Mouse (Mus musculus) heart, postnatal 36 days (tissue): ENCODE results near the gene Spp1. TPM values are rescaled to one million over a fixed set of nuclear protein-coding genes. Genes with fewer than 3 reads are reported as not detected.
"Not testable (repeated sequence)": the region's sequence is repeated elsewhere in the genome, so short reads cannot be mapped to it uniquely, and the experiment has no call there.

ENCODE experiments used
- DNase-seq, 2 experiments: peaks; one replicate each; pipeline ENCODE4 v3.0.0; 2021 to 2022
- intact Hi-C: fragments of 180-260 bp; cut with DNase I; formaldehyde crosslinking; loops from one replicate; pipeline ENCODE4 v1.15.1; 2025
- total RNA-seq, 2 experiments: library from RNA; stranded (reverse); gene quantifications; 2 replicates each; pipeline ENCODE4 v1.2.3; 2021

Spp1 gene
- total RNA-seq, 2 experiments from 2014 or later, result 0.19 to 0.56 TPM

DNA sequence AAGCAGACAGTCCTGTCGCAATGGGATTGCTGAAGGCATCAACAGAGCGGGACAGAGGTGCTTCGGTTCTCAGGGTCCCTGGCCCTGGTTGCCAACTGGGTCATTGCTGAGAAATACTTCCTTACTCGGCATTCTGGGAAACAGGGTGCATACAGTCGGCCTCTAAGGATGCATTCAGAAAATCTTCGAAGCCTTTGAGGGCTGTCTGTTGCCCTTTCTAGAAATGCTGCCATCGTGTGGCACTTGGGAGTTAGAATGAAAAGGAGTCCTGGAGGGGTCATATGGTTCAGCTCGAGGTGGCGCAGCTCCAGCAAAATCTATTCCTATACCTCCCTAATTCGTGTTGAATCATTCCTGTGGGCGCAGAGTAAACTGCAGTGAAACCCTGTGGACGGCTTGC, 2.0 kb upstream of the Spp1 start:
- intact Hi-C loops, result loop anchor here (5.0 kb wide), 2 partner anchors 91 to 216 kb away; no protein-coding TSS in a partner anchor
- peak in 1 of 2 experiments; percentile 2 for DNase-seq

DNA sequence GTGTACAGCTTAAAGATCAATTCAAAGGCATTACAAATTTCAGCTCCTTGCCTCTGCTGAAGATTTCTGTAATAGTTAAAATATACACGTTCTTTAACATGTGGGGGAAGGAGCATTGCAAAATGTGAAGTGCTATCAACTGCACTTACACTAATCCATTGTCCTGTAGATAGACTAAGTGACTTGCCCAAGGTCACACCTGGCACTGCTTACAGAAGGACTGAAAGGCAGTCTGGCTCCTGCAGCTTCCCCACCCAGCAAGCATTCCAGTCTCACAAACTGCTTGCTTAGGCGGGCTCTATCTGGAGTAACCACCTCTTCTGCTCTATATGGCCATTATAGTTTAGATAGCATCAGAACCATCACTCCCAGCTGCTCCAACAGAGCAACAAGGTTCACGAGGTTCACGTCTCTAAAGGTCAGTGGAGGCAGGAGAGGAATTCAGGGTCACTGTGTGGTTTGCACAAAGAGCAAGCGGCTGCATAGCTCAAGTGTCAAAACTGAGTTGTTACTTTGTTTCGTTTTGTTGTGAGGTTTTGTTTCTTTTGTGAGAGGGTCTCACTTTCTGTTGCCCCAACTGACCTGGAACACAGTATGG, 851 bp upstream of the Spp1 start:
- intact Hi-C loops, result loop anchor here (5.0 kb wide), 2 partner anchors 92 to 217 kb away; no protein-coding TSS in a partner anchor
- DNase-seq, result no peak

DNA sequence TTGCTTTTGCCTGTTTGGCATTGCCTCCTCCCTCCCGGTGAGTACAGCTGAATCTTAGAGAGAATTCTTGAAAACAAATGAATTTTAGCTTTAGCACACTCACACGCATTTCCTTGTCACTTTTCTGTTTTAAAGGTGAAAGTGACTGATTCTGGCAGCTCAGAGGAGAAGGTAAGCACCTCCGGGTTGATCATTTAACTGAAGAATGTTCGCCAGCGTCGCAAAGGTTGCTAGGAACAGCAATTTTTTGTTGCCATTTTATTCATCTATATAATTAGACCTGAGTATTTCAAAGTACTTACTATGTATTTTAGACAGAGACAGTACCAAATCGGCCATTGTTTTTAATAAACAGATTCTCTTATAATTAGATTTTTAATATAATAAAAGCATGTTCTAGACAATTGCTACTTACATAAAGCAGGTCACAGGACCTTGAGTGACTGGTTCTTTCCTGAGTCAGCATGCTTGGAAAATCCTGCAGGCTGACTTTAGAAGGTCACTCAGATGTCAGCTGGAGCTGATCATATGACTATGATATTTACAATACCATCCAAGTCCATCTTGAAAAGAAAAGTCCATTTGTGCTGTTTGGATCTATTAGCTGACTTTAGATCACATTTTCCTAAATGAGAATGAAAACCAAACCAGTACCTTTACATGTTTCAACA, 1.6 kb downstream of the Spp1 start:
- DNase-seq, result no peak
- intact Hi-C loops, result no loop called here

DNA sequence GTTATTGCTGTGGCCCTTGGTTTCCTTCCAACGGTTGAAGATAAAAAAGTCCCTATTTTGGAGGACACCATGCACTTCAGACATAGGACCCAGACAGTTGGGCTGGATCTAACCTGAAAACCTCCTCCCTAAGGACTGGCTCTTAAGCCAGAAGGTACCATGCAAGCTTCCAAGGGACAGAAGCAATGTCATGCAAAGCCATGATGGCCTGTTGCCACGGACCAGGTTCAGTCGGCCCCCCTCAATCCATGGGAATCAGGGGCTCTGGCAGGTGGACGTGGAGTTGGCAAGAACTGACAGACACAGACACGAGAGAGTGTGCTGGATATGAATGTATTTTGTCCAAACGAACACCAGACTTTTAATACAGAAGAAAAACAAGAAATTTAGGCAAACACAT, 7.5 kb downstream of the Spp1 start:
- DNase-seq, result no peak
- intact Hi-C loops, result loop anchor here (10.0 kb wide), 1 partner anchor 368 kb away; the partner anchor contains the start of gene Gm17660

DNA sequence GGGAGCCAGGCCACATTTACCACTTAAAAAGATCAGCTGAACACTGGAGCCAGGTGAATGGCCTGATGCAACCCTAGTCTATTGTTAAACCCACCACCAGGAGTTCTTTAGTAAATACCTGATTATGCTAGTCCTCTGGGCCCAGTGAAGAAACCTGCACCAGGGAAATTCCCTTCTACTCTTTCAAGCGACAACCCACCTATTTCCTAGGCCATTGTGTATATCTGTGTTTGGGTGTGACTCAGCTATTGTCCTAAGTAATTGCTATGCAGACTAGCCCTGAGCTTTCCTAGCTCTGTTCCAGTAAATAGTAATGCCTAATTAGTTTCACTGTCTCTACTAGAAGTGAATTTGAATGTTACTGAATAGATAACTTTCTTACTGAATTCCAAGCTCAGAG, 7.9 kb downstream of the Spp1 start:
- DNase-seq, result no peak
- intact Hi-C loops, result loop anchor here (10.0 kb wide), 1 partner anchor 368 kb away; the partner anchor contains the start of gene Gm17660

DNA sequence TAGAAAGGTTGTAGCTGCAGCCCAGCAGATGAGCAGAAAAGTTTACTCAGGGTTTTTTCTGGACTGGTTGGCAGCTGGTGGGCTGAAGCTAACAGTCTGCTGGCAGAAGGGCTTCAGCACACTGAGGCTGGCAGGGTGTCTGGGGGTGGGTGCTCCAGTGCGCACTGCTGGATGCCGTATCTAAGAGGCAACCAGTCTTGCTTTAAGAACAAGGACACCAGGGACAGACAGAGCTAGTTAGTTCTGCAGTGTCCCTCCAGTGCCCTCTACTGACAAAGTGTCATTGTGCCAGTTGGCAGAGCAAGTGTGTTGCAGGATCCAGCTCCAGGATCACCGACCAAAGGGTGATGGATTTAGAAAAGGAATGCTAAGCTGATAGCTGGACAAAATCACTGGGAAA, 11.2 kb downstream of the Spp1 start:
- peak; percentile 37 to 53 for DNase-seq
- intact Hi-C loops, result loop anchor here (1.0 to 10.0 kb wide), 3 partner anchors 101 to 371 kb away; partner anchors contain the start of gene Gm17660

DNA sequence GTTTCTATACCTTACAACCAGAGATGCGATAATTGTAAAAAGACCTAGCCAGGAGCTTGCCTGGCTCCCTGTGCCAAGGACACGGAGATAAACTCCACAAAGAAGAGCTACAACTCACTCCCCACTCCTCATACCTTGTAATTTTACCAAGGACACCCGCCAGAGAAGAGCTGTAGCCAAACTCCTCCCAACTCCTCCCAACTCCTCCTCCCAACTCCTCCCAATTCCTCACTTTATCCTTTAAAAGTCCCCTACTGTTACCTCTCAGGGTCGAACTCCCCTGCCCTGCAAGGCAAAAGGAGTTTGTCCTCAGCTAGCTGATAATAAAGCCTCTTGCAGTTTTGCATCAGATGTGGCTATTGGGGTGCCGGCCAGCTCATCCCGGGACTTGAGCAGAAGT, 13.4 kb downstream of the Spp1 start:
- intact Hi-C loops, result loop anchor here (5.0 to 10.0 kb wide), 2 partner anchors 231 to 374 kb away; partner anchors contain the start of gene Gm17660
- not testable (repeated sequence) for DNase-seq

DNA sequence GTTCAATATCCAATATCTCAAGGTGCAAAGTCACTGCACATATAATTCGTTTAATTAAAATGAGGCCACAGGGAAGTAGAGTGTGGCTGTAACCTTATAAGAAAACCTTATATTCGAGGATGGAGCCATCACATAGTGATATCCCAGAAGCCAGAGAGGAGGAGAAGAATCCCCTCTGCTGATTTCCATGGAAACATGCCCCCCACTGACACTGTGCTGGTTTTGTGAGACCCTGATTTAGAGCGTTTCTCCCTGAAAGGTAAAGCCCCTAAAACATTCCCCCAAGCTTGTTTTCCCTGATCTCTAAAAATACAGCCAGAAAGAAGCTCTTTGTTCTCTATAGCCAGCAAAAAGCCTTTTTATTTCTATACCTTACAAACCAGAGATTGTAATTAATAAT, 14.6 kb downstream of the Spp1 start:
- intact Hi-C loops, result loop anchor here (5.0 to 10.0 kb wide), 2 partner anchors 232 to 375 kb away; partner anchors contain the start of gene Gm17660
- no peak for DNase-seq

DNA sequence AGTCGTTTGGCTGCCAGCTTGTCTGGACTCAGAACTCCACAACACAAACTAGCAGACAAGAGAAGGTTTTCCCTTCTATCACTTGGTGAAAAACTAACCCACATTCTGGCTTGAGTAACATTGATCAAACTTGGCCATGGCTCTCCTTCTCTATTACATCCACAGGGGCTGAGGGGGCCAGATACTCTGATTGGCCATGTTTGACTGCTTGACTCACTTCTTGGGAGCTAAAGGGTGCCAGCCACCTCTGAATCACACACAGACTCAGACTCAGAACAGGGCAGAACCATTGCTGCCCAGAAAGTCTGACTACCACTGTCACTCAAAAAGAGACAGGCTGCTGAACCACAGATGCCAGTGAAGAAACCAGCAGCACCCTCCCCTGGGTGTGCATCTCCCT, 18.2 kb downstream of the Spp1 start:
- intact Hi-C loops, result no loop called here
- DNase-seq, result no peak

DNA sequence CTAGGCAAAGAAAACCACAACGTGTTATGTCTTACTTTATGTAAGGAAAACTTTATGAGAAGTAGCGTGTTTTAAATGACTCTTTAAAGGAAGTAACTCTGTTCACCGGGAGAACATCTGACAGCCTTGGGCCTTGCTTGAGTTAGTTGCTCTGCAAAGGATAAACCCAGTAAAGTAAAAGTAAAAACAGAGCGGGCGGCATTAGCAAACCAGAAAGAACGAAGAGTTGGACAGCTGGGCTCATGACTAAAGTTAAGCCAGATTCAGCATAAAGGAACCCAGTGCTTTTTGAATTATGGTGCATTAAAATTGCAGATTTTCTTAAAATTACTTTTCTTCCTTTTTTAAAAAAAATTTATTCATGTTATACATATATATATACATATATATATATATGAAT, 19.6 kb downstream of the Spp1 start:
- intact Hi-C loops, result no loop called here
- DNase-seq, result no peak

DNA sequence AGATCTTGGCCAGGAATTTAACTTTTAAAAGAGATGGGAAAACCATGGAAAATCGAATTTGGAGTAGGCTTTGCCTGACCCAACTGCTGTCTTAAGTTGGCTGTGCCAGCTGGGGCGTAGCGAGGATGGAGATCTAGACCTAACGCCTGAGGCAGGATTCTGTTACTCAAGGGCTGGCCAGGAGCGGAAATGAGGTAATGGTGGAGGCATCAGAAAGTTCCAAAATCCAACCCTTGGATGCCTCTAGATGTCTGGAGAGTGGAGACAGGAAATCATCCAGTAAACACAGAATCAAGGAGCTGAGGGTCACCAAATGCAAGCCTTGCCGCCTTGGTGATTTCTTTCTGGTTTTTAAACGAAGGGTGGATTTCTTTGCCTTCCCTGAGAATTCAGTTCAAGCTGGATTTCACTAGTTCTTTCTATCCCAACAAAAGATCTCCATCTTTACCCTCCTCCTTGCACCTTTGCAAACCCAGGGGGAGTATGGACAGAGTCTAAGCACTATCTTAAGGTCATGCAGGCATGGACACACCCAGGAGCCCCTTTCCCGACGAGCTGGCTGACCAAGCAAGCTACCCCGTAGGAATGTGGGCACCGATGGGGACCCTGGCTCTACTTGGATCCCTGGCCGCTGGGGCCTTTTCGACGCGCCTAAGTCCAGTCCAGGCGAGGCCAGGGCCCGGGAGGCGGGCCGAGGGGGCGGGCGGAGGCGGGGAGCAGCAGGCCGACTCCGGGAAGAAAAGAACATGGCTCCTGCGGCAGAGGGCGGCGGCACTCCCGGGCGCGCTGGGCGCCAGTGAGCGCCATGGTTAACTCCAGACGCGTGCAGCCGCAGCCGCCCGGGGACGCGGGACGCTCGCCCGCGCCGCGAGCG, 24.2 kb downstream of the Spp1 start, which contains the start of gene Pkd2:
Pkd2 (plus strand) TSS at position 619 of the 874 bp plus-strand sequence.
- intact Hi-C loops, result no loop called here
- peak; percentile 81 to 82 for DNase-seq

DNA sequence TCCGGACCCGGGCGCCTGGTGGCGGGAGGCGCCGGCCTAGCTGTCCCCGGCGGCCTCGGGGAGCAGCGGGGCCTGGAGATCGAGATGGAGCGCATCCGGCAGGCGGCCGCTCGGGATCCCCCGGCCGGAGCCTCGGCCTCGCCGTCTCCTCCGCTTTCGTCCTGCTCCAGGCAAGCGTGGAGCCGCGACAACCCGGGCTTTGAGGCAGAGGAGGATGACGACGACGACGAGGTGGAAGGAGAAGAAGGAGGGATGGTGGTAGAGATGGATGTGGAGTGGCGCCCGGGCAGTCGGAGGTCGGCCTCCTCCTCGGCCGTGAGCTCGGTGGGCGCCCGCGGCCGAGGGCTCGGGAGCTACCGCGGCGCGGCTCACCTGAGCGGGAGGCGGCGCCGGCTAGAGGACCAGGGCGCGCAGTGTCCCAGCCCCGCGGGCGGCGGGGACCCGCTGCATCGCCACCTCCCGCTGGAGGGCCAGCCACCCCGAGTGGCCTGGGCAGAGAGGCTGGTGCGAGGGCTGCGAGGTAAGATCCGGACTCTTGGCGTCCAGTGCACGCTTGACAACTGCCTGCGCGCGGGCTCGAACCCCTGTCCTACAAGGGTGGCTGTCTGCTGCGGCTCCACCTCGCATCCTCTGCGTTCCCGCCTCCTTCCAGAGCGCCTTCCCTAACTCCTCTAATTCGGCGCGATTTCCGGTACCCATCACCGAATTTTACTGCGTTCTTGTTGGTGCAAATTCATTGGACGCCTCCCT, 25.0 kb downstream of the Spp1 start:
- intact Hi-C loops, result no loop called here
- peak; percentile 64 to 65 for DNase-seq

DNA sequence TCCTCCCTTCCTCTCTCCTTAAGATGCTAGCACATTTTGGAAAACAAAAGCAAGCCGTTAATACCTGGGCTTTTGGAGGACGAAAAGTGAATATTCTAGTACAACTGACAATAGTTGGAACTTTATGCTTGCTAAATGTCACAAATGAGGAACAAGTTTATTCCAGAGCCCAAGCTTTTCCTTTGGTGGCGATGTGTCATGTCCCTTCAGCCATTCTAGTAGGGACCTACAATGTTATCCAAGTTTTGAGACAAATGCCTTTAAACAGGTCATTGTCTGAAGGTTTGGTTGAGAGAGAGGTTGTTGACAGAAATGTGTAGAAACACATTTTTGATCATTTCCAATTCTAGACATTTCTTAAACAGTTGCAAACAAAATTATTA, 25.5 kb downstream of the Spp1 start:
- intact Hi-C loops, result no loop called here
- peak in 1 of 2 experiments; percentile 26 for DNase-seq

DNA sequence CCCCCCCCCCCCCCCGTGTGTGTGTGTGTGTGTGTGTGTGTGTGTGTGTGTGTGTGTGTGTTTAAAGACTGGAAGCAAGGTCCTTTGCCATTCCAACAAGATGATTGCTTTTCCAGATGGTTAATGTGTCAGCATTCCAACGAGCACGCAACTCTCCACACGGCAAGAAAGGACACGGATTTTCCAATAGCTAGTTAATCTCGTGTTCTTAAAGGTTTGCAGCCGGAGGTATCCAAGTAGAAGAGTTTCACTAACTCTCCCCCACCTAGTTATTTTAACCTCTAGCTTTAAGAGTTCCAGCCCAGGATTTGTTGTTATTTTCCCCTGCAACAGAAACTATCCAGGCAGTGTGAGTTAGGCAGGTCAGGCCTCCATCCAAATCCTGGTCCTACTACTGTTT, 25.9 kb downstream of the Spp1 start:
- intact Hi-C loops, result no loop called here
- peak in 1 of 2 experiments; percentile 8 for DNase-seq

DNA sequence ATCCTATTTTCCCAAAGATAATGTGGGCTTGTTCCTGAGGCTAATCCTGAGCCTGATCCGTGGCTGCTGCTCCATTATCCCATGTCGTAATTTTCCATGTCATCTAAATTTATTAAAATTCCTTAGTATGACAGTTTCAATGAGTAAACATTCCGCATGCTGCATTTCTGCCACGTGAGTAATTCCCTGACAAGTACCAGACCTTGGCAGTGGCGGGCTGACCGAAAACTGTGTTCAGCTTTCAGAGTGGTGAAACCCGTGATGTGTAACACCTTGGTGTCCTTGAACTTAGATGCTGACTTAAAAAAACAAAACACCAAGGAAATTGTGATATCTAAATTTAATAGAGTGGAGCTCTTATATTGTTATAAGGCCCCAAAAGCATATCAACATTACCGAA, 30.4 kb downstream of the Spp1 start:
- intact Hi-C loops, result no loop called here

DNA sequence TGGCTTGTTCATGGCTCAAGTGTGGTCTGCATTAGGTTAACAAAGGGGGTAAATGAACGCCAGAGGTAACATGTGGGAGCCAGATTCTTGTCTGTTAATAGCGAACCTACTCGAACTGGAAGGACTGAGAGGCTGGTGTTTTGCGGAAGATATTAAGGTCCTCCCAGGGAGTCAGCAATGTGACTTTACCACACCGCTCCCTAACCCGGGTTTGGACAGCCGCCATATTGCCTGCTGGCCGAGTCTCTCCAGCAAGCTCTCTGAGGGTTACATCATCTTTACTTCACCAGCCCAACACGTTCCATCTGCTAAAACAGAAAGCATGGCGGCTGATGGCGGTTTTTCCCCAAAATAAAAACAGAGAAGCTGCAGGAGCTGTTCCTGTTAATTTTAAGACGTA, 30.8 kb downstream of the Spp1 start:
- DNase-seq, result peak; percentile 70 to 71
- intact Hi-C loops, result no loop called here

More for the DNA sequence above, 30.4 kb downstream of the Spp1 start:
- no peak for DNase-seq

DNA sequence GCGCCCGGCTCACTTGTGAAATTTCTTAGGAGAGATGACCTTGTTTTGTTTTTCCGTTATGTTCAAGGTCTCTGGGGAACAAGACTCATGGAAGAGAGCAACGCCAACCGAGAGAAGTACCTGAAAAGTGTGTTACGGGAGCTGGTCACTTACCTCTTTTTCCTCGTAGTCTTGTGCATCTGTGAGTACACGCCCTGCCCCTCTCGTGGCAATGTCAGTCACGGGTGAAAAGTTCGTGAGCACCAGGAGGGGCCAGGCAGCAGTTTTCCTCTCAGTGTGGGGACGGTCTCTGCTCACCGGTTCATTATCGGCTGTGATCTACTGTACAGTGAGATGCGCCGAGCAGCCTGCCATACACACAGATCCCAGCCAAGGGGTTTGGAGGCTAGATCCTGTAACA, 31.9 kb downstream of the Spp1 start:
- intact Hi-C loops, result no loop called here
- DNase-seq, result no peak

DNA sequence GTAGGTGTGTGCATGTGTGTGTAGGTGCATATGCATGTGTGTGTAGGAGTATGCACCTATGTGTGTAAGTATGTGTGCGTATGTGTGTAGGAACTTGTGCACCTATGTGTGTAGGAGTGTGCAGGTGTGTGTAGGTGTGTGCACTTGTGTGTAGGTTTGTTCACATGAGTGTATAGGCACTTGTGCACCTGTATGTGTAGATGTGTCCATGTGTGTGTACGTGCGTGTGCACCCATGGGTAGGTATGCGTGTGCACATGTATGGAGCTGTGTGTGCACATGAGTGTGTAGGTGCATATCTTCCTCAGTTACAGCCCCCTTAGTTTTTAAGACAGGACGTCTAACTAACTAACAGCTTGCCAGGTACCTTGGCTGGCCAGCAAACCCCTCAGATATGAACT, 33.7 kb downstream of the Spp1 start:
- no peak for DNase-seq
- intact Hi-C loops, result no loop called here

DNA sequence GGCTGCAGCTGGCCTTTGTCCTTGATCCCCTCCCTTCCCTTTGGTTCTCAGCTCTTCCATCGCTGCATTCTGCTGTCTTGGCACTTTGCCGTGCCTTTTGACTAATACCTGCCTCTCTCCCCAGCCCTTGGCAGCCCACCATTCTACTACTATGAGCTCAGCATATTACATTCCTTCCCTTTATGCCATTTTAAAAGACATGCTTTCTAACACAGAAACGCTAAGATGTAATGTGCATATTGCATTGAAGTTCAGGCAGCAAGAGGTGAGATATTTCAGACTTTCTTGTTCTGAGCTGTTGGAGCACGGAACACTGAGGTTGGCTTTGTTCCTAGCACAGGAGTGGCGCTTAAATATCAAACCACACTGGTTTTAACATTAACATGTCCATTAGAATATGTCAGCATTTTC, 36.1 kb downstream of the Spp1 start:
- intact Hi-C loops, result no loop called here
- DNase-seq, result no peak

DNA sequence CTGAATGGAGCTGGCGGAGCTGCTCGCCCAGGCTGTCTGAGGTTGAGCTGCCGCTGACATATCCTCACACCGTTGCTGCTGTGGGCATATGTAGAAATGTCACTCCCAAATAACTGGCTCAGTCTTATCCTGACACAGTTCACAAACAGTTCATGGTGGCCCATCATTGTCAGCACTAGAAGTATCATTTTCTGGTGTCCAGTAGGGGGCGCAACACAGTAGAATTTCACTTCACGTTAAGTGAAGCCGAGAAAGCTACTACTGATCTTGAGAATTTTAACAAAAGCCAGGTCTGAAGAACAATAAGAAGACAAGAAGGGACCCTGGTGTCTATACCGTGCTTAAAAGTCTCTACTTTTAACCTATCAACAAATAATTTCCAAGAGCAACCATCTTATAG, 37.5 kb downstream of the Spp1 start:
- DNase-seq, result peak in 1 of 2 experiments; percentile 11
- intact Hi-C loops, result no loop called here
